ENCODE assay signal across 15 mouse cellular contexts in genomic region chr5:91722982-91723381, GRCm38 (mm10).
DNase-seq lines count a peak whose midpoint lies in the region; ATAC-seq lines count a peak whose summit lies in the region.
"Had no signal": no experiment of that assay in that cellular context is flagged by ENCODE, and none has a peak within 500 bp of the region (broad histone marks: within the 10 kb centered on the region; RNA-seq: fewer than 3 reads in every experiment).

No protein-coding gene starts in this region.

- intact Hi-C loops in left cerebral cortex, postnatal 10 days (cut with DNase I) = no loop called here

- H3K27ac ChIP-seq in neural tube, embryonic 15.5 days (replicated peaks) = no peak overlapping the region
- H3K27ac ChIP-seq in limb, embryonic 12.5 days = peak overlapping the region; percentile 57
- H3K27ac ChIP-seq in neural tube, embryonic 12.5 days = no peak overlapping the region
- H3K27ac ChIP-seq in kidney, embryonic 16.5 days (ENCODE audit: low read length) = no peak overlapping the region
- H3K27ac ChIP-seq: limb, embryonic 15.5 days; lung, embryonic 15.5 days had no signal

- H3K4me3 ChIP-seq in neural tube, embryonic 15.5 days (replicated peaks) = no peak overlapping the region
- no peak overlapping the region for H3K4me3 ChIP-seq in limb, embryonic 12.5 days (replicated peaks)
- H3K4me3 ChIP-seq in neural tube, embryonic 12.5 days = no peak overlapping the region
- no peak overlapping the region for H3K4me3 ChIP-seq in kidney, embryonic 16.5 days (ENCODE audit: low read length)
- H3K4me3 ChIP-seq: erythroblast, embryonic 14.5 days; limb, embryonic 15.5 days; lung, embryonic 15.5 days; megakaryocyte, embryonic 14.5 days had no signal

- DNase-seq in neural tube, embryonic 10.5 days (ENCODE audit: extremely low spot score, low spot score) = peak; percentile 26
- peak; percentile 79 for DNase-seq in forelimb bud, embryonic 11.5 days (ENCODE audit: low read depth, low spot score)
- no peak for DNase-seq in left cerebral cortex, postnatal 10 days (ENCODE audit: extremely low spot score in 1 of 2, low spot score in 2 of 2)
- DNase-seq: cerebellum, adult 8-10 months; heart, postnatal 36 days; right cerebral cortex, postnatal 4 days had no signal

- H3K4me1 ChIP-seq in neural tube, embryonic 15.5 days = no peaks in the 10 kb centered on the region
- H3K4me1 ChIP-seq in limb, embryonic 12.5 days (replicated peaks) = peaks cover 11% of the 10 kb centered on the region
- no peaks in the 10 kb centered on the region for H3K4me1 ChIP-seq in neural tube, embryonic 12.5 days
- H3K4me1 ChIP-seq in kidney, embryonic 16.5 days (ENCODE audit: insufficient read depth, low read length) = no peaks in the 10 kb centered on the region; the same call in 1 of the 2 replicates
- H3K4me1 ChIP-seq: limb, embryonic 15.5 days; lung, embryonic 15.5 days had no signal

- H3K4me2 ChIP-seq in neural tube, embryonic 15.5 days = no peak overlapping the region
- H3K4me2 ChIP-seq in limb, embryonic 12.5 days = no peak overlapping the region
- H3K4me2 ChIP-seq in neural tube, embryonic 12.5 days (replicated peaks) = no peak overlapping the region
- H3K4me2 ChIP-seq in kidney, embryonic 16.5 days (replicated peaks; ENCODE audit: low read depth, low read length) = no peak overlapping the region
- H3K4me2 ChIP-seq: limb, embryonic 15.5 days; lung, embryonic 15.5 days had no signal

- H3K27me3 ChIP-seq in neural tube, embryonic 15.5 days (replicated peaks) = no peaks in the 10 kb centered on the region
- no peaks in the 10 kb centered on the region for H3K27me3 ChIP-seq in limb, embryonic 12.5 days
- no peaks in the 10 kb centered on the region for H3K27me3 ChIP-seq in neural tube, embryonic 12.5 days (replicated peaks)
- H3K27me3 ChIP-seq in kidney, embryonic 16.5 days (ENCODE audit: insufficient read depth, low read length) = no peaks in the 10 kb centered on the region
- H3K27me3 ChIP-seq: limb, embryonic 15.5 days; lung, embryonic 15.5 days; megakaryocyte, embryonic 14.5 days had no signal

- no peaks in the 10 kb centered on the region for H3K9me3 ChIP-seq in neural tube, embryonic 15.5 days (replicated peaks)
- no peaks in the 10 kb centered on the region for H3K9me3 ChIP-seq in limb, embryonic 12.5 days
- no peaks in the 10 kb centered on the region for H3K9me3 ChIP-seq in neural tube, embryonic 12.5 days
- H3K9me3 ChIP-seq in kidney, embryonic 16.5 days (ENCODE audit: low read length) = no peaks in the 10 kb centered on the region
- H3K9me3 ChIP-seq: limb, embryonic 15.5 days; lung, embryonic 15.5 days; megakaryocyte, embryonic 14.5 days had no signal

- ATAC-seq in neural tube, embryonic 15.5 days (ENCODE audit: low FRiP score) = no peak
- ATAC-seq in limb, embryonic 12.5 days (ENCODE audit: insufficient number of reproducible peaks, insufficient read depth, low FRiP score, low TSS enrichment, low read depth) = 0 out of 2 replicates have a peak, but pooled peaks have one; percentile 44
- peak; percentile 58; the same call in 1 of the 2 replicates for ATAC-seq in neural tube, embryonic 12.5 days (ENCODE audit: low FRiP score, low read depth)
- no peak for ATAC-seq in granulocyte monocyte progenitor cell, adult 5-6 weeks (replicated peaks; ENCODE audit: poor library complexity, severe bottlenecking)
- no peak for ATAC-seq in kidney, embryonic 16.5 days (ENCODE audit: low FRiP score, low TSS enrichment)

- WGBS in neural tube, embryonic 15.5 days = 15% methylated on average over 5 of the region's 5 CpGs
- 4% methylated on average over 5 of the region's 5 CpGs for WGBS in limb, embryonic 12.5 days
- 9% methylated on average over 5 of the region's 5 CpGs for WGBS in neural tube, embryonic 12.5 days
- 44% methylated on average over 5 of the region's 5 CpGs for WGBS in kidney, embryonic 16.5 days

- no peaks in the 10 kb centered on the region for H3K36me3 ChIP-seq in neural tube, embryonic 15.5 days
- no peaks in the 10 kb centered on the region for H3K36me3 ChIP-seq in limb, embryonic 12.5 days
- H3K36me3 ChIP-seq in neural tube, embryonic 12.5 days = no peaks in the 10 kb centered on the region
- no peaks in the 10 kb centered on the region for H3K36me3 ChIP-seq in kidney, embryonic 16.5 days (ENCODE audit: insufficient read depth, low read length)
- H3K36me3 ChIP-seq: limb, embryonic 15.5 days; lung, embryonic 15.5 days had no signal

- H3K9ac ChIP-seq in neural tube, embryonic 15.5 days (replicated peaks) = no peak overlapping the region
- no peak overlapping the region for H3K9ac ChIP-seq in limb, embryonic 12.5 days (replicated peaks)
- no peak overlapping the region for H3K9ac ChIP-seq in neural tube, embryonic 12.5 days
- H3K9ac ChIP-seq in kidney, embryonic 16.5 days (replicated peaks; ENCODE audit: low read length) = no peak overlapping the region
- H3K9ac ChIP-seq: limb, embryonic 15.5 days; lung, embryonic 15.5 days had no signal

Comparison
In these comparisons a context has a peak if more than half of its experiments do, and no peak if none do; other contexts are left out.
1. ATAC-seq: peak in limb, embryonic 12.5 days (single experiment) and neural tube, embryonic 12.5 days (single experiment); none in neural tube, embryonic 15.5 days (single experiment), granulocyte monocyte progenitor cell, adult 5-6 weeks (single experiment) and kidney, embryonic 16.5 days (single experiment).
2. DNase-seq: peak in neural tube, embryonic 10.5 days (single experiment) and forelimb bud, embryonic 11.5 days (single experiment); none in left cerebral cortex, postnatal 10 days (0 of 2).